Mouse (Mus musculus) adrenal gland, adult 8-10 months (tissue): Measurements from ENCODE around the gene Sema5a. TPM values are rescaled to one million over a fixed set of nuclear protein-coding genes. Genes with fewer than 3 reads are reported as not detected.

Experiments used
- DNase-seq: peaks from one replicate; pipeline ENCODE4 v3.0.0; 2022
- total RNA-seq, 4 experiments: library from RNA; stranded (reverse); gene quantifications; 2 replicates each; pipeline ENCODE4 v1.2.4; 2022

The Sema5a gene
- total RNA-seq, 4 experiments from 2014 or later: 16.9 to 21.6 (median 21.0) TPM

GRCm38 (mm10) chr15:32447558-32448349 lies 203.1 kb downstream of the Sema5a start:
- no peak for DNase-seq

GRCm38 (mm10) chr15:32459046-32459445 lies 214.4 kb downstream of the Sema5a start:
- no peak for DNase-seq

- no peak for DNase-seq
Measured at GRCm38 (mm10) chr15:32460238-32460637, 215.6 kb downstream of the Sema5a start.

- DNase-seq: no peak
Measured at GRCm38 (mm10) chr15:32471480-32472050, 227.0 kb downstream of the Sema5a start.

DNA sequence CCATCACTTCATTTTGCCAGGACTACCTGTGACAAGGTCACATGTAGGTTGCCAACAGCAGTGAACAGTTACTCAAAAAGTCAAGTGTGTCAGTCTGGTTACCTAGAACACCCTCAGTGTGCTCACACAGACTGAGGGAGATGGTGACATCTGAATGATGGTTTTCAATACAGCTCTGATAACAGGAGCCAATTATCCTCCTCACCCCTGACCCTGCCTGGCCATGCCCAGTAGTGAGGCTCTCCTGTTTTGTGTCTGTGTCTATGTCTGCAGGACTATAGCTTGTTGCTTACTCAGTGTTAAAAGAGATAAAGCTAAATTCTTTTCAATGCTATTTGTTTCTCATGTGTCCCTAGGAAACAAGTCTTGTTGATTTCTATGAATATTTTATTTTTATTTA lies 236.1 kb downstream of the Sema5a start:
- no peak for DNase-seq

- DNase-seq: no peak
Measured at GRCm38 (mm10) chr15:32485064-32485964, 240.7 kb downstream of the Sema5a start.

- no peak for DNase-seq
Measured at GRCm38 (mm10) chr15:32487968-32488367, 243.4 kb downstream of the Sema5a start.

GRCm38 (mm10) chr15:32494219-32494618 lies 249.6 kb downstream of the Sema5a start:
- no peak for DNase-seq

- no peak for DNase-seq
Measured at GRCm38 (mm10) chr15:32494899-32495298, 250.3 kb downstream of the Sema5a start.

- no peak for DNase-seq
Measured at GRCm38 (mm10) chr15:32496880-32497279, 252.3 kb downstream of the Sema5a start.

GRCm38 (mm10) chr15:32505941-32506340 lies 261.3 kb downstream of the Sema5a start:
- DNase-seq: no peak

DNA sequence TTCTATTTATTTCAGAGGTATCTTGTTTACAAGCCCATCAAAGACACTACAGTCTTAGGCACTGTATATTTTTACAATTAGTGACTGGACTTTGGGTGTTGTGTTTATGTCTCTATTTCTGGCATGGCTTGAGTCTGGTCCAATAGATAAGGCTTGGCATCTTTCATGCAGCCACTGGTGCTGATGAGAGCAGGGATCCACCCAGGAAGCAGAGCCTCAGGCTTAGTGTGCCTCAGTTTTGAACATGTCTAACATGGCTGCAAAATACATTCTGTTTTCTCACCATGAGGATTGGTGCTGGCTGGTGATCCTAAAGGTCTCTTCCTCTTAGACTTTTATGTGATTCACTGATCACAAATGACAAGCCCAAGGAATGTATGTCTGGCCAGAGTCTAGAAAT lies 263.7 kb downstream of the Sema5a start:
- DNase-seq: no peak

GRCm38 (mm10) chr15:32514877-32515276 lies 270.3 kb downstream of the Sema5a start:
- no peak for DNase-seq

DNA sequence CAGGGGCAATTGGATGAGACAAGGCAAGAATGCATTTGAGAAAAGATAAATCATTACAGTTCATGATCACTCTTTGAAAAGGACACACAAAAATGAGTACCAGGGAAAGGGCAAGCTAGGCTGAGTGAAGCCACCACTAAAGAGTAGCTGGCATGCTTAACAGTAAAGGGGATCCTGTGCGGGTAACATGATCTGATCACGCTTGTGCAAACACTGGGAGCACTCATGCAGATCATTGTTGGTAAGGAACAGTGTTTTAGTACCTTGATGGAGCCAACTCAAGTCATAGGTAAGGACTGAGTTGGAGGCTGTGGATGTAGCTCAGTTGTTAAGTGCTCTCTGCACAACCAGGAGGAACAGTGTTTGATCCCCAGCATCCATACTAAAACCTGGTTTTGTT lies 273.3 kb downstream of the Sema5a start:
- no peak for DNase-seq

DNA sequence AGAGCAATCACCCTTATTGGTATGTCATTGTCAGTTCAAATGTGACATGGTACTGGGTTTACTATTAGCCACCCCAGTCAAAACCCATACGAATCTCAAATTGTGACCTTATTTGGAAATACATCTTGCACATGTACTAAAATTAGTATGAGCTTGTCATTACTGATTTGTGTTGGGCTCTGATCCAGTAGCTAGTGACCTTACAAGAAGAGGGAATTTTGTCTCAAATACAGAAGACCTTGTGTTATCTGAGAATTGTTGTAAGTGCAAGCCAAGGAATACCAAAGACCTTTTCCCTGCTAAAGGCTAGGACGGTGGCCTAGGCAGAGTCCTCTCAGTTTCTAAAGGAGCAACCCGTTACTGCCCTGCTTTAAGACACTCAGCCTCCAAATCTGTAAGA lies 287.9 kb downstream of the Sema5a start:
- DNase-seq: no peak

GRCm38 (mm10) chr15:32533541-32534080 lies 289.0 kb downstream of the Sema5a start:
- no peak for DNase-seq

DNA sequence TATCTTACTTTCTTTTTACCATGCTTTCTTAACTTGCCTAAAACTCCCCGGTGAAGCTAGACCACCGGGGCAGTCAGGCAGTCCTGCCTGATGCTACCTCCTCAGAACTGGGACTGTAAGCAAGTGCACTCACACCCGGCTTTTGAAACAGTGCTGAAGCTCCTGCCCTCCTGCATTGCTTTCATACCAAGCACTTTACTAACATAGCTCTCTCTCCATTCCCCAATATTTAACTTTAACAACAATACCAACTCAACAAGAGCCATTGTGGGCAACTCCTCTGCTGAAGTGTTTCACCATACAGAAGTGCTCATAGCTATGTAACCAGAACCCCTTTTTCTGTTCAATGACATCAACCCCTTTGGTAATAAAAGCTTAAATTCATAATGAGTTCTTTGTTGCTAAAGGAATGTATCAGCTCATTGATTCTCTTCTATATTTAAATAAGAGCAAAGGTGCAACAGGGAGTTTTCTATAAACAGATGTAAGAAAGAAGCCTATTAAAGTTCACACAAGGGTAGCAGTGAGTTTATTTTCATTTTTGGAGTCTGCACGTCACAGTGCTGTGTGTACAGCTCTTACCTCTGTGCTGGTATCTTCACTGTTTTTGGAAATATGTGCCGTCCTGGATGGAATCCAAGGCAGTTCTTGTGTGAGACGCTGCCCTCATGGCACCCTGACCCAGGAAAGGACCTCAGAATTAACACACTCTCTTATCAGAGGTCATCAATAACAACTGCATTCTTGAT lies 292.3 kb downstream of the Sema5a start:
- DNase-seq: no peak

DNA sequence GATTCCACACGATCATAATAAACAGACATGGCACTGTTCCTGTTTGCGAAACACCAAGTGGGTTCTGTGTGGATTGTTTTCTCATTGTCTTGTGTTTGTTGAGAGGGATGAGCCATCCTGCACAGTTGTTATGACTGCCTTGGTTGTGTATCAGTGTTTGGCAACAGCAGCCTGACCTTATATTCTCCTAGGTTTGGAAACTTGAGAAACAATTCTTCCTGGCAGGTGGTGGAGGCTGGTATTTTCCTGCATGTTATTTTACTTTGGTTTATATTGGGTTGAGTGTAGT lies 292.8 kb downstream of the Sema5a start:
- DNase-seq: no peak

DNA sequence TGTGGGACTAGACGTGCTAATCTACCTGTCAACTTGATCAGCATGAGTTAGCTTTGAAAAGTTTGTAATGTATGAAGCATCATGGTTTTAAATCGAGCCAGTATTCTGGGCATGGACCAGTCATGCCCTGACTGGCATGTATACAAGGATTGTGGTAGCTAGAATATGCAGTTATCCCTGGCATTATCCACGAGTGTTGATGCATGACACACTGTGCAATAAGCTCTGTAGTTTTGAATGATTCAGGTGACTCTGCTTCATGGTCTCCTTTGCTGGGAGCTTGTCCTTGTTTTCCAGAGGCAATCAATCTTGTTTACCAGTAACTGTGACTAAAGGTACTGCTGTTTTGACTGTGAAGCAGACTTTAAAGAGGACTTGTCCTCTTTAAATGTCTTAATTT lies 293.5 kb downstream of the Sema5a start:
- no peak for DNase-seq

GRCm38 (mm10) chr15:32542746-32543145 lies 298.1 kb downstream of the Sema5a start:
- peak; percentile 40 for DNase-seq

- no peak for DNase-seq
Measured at GRCm38 (mm10) chr15:32543181-32543580, 298.6 kb downstream of the Sema5a start.

GRCm38 (mm10) chr15:32545455-32545854 lies 300.8 kb downstream of the Sema5a start:
- DNase-seq: no peak
